Mouse (Mus musculus): ENCODE results near the gene Defb47.

DNA sequence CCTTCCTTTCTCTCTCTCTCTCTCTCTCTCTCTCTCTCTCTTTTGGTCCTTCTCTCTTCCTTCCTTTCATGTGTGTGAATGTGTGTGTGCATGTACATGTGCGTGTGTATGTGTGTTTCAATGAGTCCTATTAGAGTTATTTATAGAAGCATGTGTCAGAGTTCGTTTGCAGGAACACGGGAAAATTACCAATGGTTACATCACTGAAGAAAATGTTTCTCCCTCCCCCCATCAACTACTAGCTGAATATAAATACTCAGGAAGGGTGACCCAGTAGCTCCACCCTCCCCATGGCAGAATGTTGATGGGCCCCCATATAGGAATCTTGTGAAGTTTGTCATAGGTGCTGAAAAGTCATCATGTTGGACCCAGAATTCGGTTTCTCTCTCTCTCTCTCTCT lies 15.2 kb downstream of the Defb47 start:
- TF ChIP-seq CTCF (IDR thresholded peaks at IDR 0.05; ENCODE audit: low read depth) (no peak), EP300 (optimal IDR thresholded peaks at IDR 0.05) (no peak)
